Comparison of ENCODE assay signal across 9 mouse cellular contexts in genomic region chr11:80484191-80484791, GRCm38 (mm10). TPM values are rescaled to one million over a fixed set of nuclear protein-coding genes. Genes with fewer than 3 reads are reported as not detected.
DNase-seq lines count a peak whose midpoint lies in the region; ATAC-seq and TF ChIP-seq lines count a peak whose summit lies in the region.
"Had no signal": no experiment of that assay in that cellular context is flagged by ENCODE, and none has a peak within 500 bp of the region (broad histone marks: within the 10 kb centered on the region; RNA-seq: fewer than 3 reads in every experiment).

No protein-coding gene starts in this region.

- TF ChIP-seq CTCF in cerebellum, adult 2 months (IDR thresholded peaks at IDR 0.05; ENCODE audit: borderline replicate concordance, insufficient read depth, low read depth, low read length): no peak

- H3K27ac ChIP-seq in cerebellum, adult 2 months (ENCODE audit: insufficient read depth, low read length): peak overlapping the region; percentile 55
- H3K27ac ChIP-seq in limb, embryonic 11.5 days (replicated peaks; ENCODE audit: low read depth, low read length): no peak overlapping the region
- H3K27ac ChIP-seq: liver, embryonic 14.5 days had no signal

- WGBS in cerebellum, adult 2 months: 5% methylated on average over 12 of the region's 12 CpGs
- WGBS in limb, embryonic 11.5 days: 46% methylated on average over 12 of the region's 12 CpGs

- H3K36me3 ChIP-seq in limb, embryonic 11.5 days (ENCODE audit: control insufficient read depth, insufficient read depth, low read length): no peaks in the 10 kb centered on the region

- TF ChIP-seq POLR2A in cerebellum, adult 2 months (IDR thresholded peaks at IDR 0.05; ENCODE audit: borderline replicate concordance, insufficient read depth, low read length): peak; percentile 79

- peak; percentile 47 for DNase-seq in adrenal gland, postnatal 14 days
- DNase-seq in adrenal gland, adult 8-10 months: no peak
- peak; percentile 92 to 97 for DNase-seq in cerebellum, adult 2 months
- DNase-seq in frontal cortex, postnatal 36 days (ENCODE audit: low spot score in 2 of 2): peak; percentile 78 to 91
- DNase-seq in limb, embryonic 11.5 days (ENCODE audit: low spot score): no peak
- DNase-seq in telencephalon, adult 2 months (ENCODE audit: low read depth, low spot score): peak; percentile 93
- no peak for DNase-seq in heart, postnatal 4 days

- ATAC-seq in limb, embryonic 11.5 days (ENCODE audit: insufficient number of reproducible peaks, low FRiP score, low TSS enrichment, low read depth): no peak
- ATAC-seq in megakaryocyte, adult 5-6 weeks (ENCODE audit: poor library complexity, severe bottlenecking): no peak

- no peak overlapping the region for H3K4me2 ChIP-seq in limb, embryonic 11.5 days (ENCODE audit: low read depth, severe bottlenecking)

- no peaks in the 10 kb centered on the region for H3K27me3 ChIP-seq in cerebellum, adult 2 months (ENCODE audit: control insufficient read depth, insufficient read depth, low read length)
- no peaks in the 10 kb centered on the region for H3K27me3 ChIP-seq in limb, embryonic 11.5 days (ENCODE audit: control insufficient read depth, insufficient read depth, low read length)

- no peaks in the 10 kb centered on the region for H3K9me3 ChIP-seq in limb, embryonic 11.5 days (ENCODE audit: control insufficient read depth, low read length)

- H3K4me3 ChIP-seq in cerebellum, adult 2 months (replicated peaks; ENCODE audit: insufficient read depth, low read depth, low read length): peak overlapping the region; percentile 27
- H3K4me3 ChIP-seq in limb, embryonic 11.5 days (ENCODE audit: low read depth, low read length): no peak overlapping the region

- H3K4me1 ChIP-seq in cerebellum, adult 2 months (ENCODE audit: control insufficient read depth, insufficient read depth, low read length): peaks cover 29% of the 10 kb centered on the region
- peaks cover 7% of the 10 kb centered on the region; the same call in 1 of the 2 replicates for H3K4me1 ChIP-seq in limb, embryonic 11.5 days (ENCODE audit: control insufficient read depth, insufficient read depth, low read length)

- H3K9ac ChIP-seq in limb, embryonic 11.5 days (ENCODE audit: low read length): 0 out of 2 replicates have a peak overlapping the region, but pooled peaks have one; percentile 9
- H3K9ac ChIP-seq: liver, embryonic 14.5 days had no signal

RNA-seq across cellular contexts. Expression of gene Cdk5r1, which starts 7.5 kb away (rescaled TPM):
- total RNA-seq in adrenal gland, postnatal 14 days (2021): 2.6 and 4.7 TPM in 2 replicates
- 1 to 10 TPM; 2.4 to 3.9 (median 3.4) TPM for total RNA-seq in adrenal gland, adult 8-10 months (2022)
- polyA plus RNA-seq in cerebellum, adult 2 months (2012; rRNA removed): 86.7 and 93.9 TPM in 2 replicates
- polyA plus RNA-seq in limb, embryonic 11.5 days (2014; fragmentation: Nextera tagmentation; extraction: Ambion mirVana): 1.9 and 2.1 TPM in 2 replicates
- total RNA-seq in heart, postnatal 4 days (2021): 1 to 10 TPM; 1.2 to 1.8 TPM
- 2.0 and 3.2 TPM in 2 replicates for total RNA-seq in megakaryocyte, adult 5-6 weeks (2015)
- total RNA-seq in megakaryocyte, adult 5-6 weeks (2017): 3.3 and 4.5 TPM in 2 replicates

RNA-seq across cellular contexts. Expression of gene Psmd11, which starts 55.9 kb away (rescaled TPM):
- total RNA-seq in adrenal gland, postnatal 14 days (2021): 124 and 132 TPM in 2 replicates
- 100 to 1,000 TPM; 121 to 161 (median 141) TPM for total RNA-seq in adrenal gland, adult 8-10 months (2022)
- polyA plus RNA-seq in cerebellum, adult 2 months (2012; rRNA removed): 73.1 and 74.9 TPM in 2 replicates
- 316 and 334 TPM in 2 replicates for polyA plus RNA-seq in limb, embryonic 11.5 days (2014; fragmentation: Nextera tagmentation; extraction: Ambion mirVana)
- total RNA-seq in heart, postnatal 4 days (2021): 100 to 1,000 TPM; 104 to 111 TPM
- total RNA-seq in megakaryocyte, adult 5-6 weeks (2015): 62.0 and 67.1 TPM in 2 replicates
- total RNA-seq in megakaryocyte, adult 5-6 weeks (2017): 38.8 and 73.4 TPM in 2 replicates

Comparison
In these comparisons a context has a peak if more than half of its experiments do, and no peak if none do; other contexts are left out.
1. DNase-seq: peak in adrenal gland, postnatal 14 days (single experiment), cerebellum, adult 2 months (2 of 2), frontal cortex, postnatal 36 days (2 of 2) and telencephalon, adult 2 months (single experiment); none in adrenal gland, adult 8-10 months (single experiment), limb, embryonic 11.5 days (single experiment) and heart, postnatal 4 days (single experiment).